Mouse (Mus musculus) brain, adult 2 months (tissue): ENCODE data around the gene 4933406M09Rik.

Experiments used
- DNase-seq: peaks from one replicate; pipeline ENCODE4 v3.0.0; 2011; ENCODE audit warnings: low read depth, low spot score

4933406M09Rik gene

GRCm38 (mm10) chr1:134385666-134386065, at the start of gene 4933406M09Rik:
Gene 4933406M09Rik, plus strand, starts transcription at chr1:134385940.
- no peak for DNase-seq

GRCm38 (mm10) chr1:134336958-134337710, 48.6 kb upstream of the 4933406M09Rik start:
- peak; percentile 24 for DNase-seq

- DNase-seq = no peak
Measured at GRCm38 (mm10) chr1:134339162-134339561, 46.6 kb upstream of the 4933406M09Rik start.

GRCm38 (mm10) chr1:134339757-134340619, 45.8 kb upstream of the 4933406M09Rik start:
- peak; percentile 17 for DNase-seq

GRCm38 (mm10) chr1:134341641-134342277, 44.0 kb upstream of the 4933406M09Rik start:
- no peak for DNase-seq

GRCm38 (mm10) chr1:134342278-134342664, 43.5 kb upstream of the 4933406M09Rik start:
- peak; percentile 95 for DNase-seq

- DNase-seq = peak; percentile 14
Measured at GRCm38 (mm10) chr1:134342781-134343310, 42.9 kb upstream of the 4933406M09Rik start.

GRCm38 (mm10) chr1:134343567-134343966, 42.2 kb upstream of the 4933406M09Rik start:
- peak; percentile 92 for DNase-seq

GRCm38 (mm10) chr1:134344005-134344950, 41.5 kb upstream of the 4933406M09Rik start:
- peak; percentile 96 for DNase-seq

GRCm38 (mm10) chr1:134345075-134345474, 40.7 kb upstream of the 4933406M09Rik start:
- DNase-seq = peak; percentile 79

- DNase-seq = no peak
Measured at GRCm38 (mm10) chr1:134347791-134348190, 37.9 kb upstream of the 4933406M09Rik start.

GRCm38 (mm10) chr1:134353326-134353725, 32.4 kb upstream of the 4933406M09Rik start:
- no peak for DNase-seq

GRCm38 (mm10) chr1:134357461-134357860, 28.3 kb upstream of the 4933406M09Rik start:
- DNase-seq = no peak

GRCm38 (mm10) chr1:134360656-134361055, 25.1 kb upstream of the 4933406M09Rik start:
- DNase-seq = no peak

- DNase-seq = peak; percentile 11
Measured at GRCm38 (mm10) chr1:134361195-134361856, 24.4 kb upstream of the 4933406M09Rik start.

- peak; percentile 98 for DNase-seq
Measured at GRCm38 (mm10) chr1:134361857-134362212, 23.9 kb upstream of the 4933406M09Rik start, which contains the start of gene Tmem183a. Gene Tmem183a, minus strand, starts transcription at chr1:134361979.

GRCm38 (mm10) chr1:134363194-134363593, 22.5 kb upstream of the 4933406M09Rik start:
- no peak for DNase-seq

- no peak for DNase-seq
Measured at GRCm38 (mm10) chr1:134365491-134365890, 20.2 kb upstream of the 4933406M09Rik start.

GRCm38 (mm10) chr1:134368777-134369337, 16.9 kb upstream of the 4933406M09Rik start:
- DNase-seq = peak; percentile 66

GRCm38 (mm10) chr1:134374124-134374523, 11.6 kb upstream of the 4933406M09Rik start:
- DNase-seq = no peak
